Mouse (Mus musculus): ENCODE data around the gene Sec24a. TPM values are rescaled to one million over a fixed set of nuclear protein-coding genes. Genes with fewer than 3 reads are reported as not detected.

Gene Sec24a
- polyA plus RNA-seq, 1 experiment from 2014 or later: 17.7 TPM

DNA sequence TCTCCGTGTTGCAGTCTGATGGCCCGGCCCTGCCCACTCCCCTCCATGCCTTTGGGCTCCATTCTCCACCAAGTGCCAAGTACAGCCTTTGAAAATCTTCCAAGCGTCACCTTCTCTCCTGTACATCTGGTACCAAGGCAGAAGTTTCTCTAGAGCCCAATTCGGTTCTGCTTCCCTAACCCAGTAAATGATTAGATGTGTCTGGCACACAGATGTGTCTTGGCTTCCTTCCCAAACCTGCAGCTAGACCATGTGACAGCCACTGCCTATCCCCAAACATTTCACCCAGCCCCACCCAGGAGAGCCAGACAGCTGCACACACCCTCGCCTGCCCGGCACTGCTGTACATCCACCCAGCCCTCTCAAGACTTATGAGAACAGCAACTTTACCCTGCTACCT lies 104.7 kb downstream of the Sec24a start:
- DNase-seq (ENCODE audit: low spot score): peak; percentile 53
- ATAC-seq (ENCODE audit: low FRiP score): peak; percentile 68
- 62% methylated on average over 6 of the region's 6 CpGs for WGBS

DNA sequence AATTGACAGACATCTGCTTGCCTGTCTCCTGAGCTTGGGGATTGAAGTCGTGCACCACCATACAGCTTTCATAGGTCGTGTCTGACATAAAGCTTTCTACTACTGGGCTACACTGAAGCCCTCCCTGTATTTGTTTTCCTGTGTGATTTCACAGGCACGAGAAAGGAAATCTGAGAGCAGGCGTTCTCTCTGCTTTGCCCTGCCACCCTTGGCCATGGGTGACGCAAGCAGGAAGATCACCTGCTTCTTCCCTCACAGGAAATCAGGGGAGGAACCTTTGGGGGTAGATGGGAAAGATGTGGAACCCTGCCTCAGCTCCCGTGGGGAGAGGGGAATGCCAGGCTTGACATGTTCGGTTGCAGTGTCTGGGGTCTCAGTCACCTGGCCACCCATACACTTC lies 105.1 kb downstream of the Sec24a start:
- Histone ChIP-seq H3K4me1 (replicated peaks; ENCODE audit: control insufficient read depth, insufficient read depth, low read length) (no peaks in the 10 kb centered on the region; the same call in 1 of the 2 replicates), H3K27me3 (ENCODE audit: control insufficient read depth, insufficient read depth, low read length) (no peaks in the 10 kb centered on the region), H3K4me2 (replicated peaks) (no peak overlapping the region), H3K36me3 (replicated peaks; ENCODE audit: control insufficient read depth, insufficient read depth) (no peaks in the 10 kb centered on the region), H3K9ac (no peak overlapping the region), H3K27ac (peak overlapping the region; percentile 61), H3K4me3 (replicated peaks; ENCODE audit: low read length) (no peak overlapping the region), H3K9me3 (ENCODE audit: control insufficient read depth, low read length) (no peaks in the 10 kb centered on the region)
- WGBS: 71% methylated on average over 7 of the region's 7 CpGs
- DNase-seq (ENCODE audit: low spot score) (no peak), ATAC-seq (ENCODE audit: low FRiP score) (no peak)

More for the DNA sequence above, 104.7 kb downstream of the Sec24a start:
- Histone ChIP-seq H3K4me3 (replicated peaks; ENCODE audit: low read length) (no peak overlapping the region), H3K4me2 (replicated peaks) (no peak overlapping the region), H3K27me3 (ENCODE audit: control insufficient read depth, insufficient read depth, low read length) (no peaks in the 10 kb centered on the region), H3K9ac (no peak overlapping the region), H3K4me1 (replicated peaks; ENCODE audit: control insufficient read depth, insufficient read depth, low read length) (no peaks in the 10 kb centered on the region; the same call in 1 of the 2 replicates), H3K27ac (peak overlapping the region; percentile 61), H3K36me3 (replicated peaks; ENCODE audit: control insufficient read depth, insufficient read depth) (no peaks in the 10 kb centered on the region), H3K9me3 (ENCODE audit: control insufficient read depth, low read length) (no peaks in the 10 kb centered on the region)

- WGBS: 90% methylated on average over 10 of the region's 10 CpGs
- Histone ChIP-seq H3K9ac (no peak overlapping the region), H3K4me3 (replicated peaks; ENCODE audit: low read length) (no peak overlapping the region), H3K9me3 (ENCODE audit: control insufficient read depth, low read length) (no peaks in the 10 kb centered on the region), H3K36me3 (replicated peaks; ENCODE audit: control insufficient read depth, insufficient read depth) (no peaks in the 10 kb centered on the region), H3K4me1 (replicated peaks; ENCODE audit: control insufficient read depth, insufficient read depth, low read length) (no peaks in the 10 kb centered on the region; the same call in 1 of the 2 replicates), H3K4me2 (replicated peaks) (no peak overlapping the region), H3K27ac (no peak overlapping the region), H3K27me3 (ENCODE audit: control insufficient read depth, insufficient read depth, low read length) (0 out of 2 replicates have a peak, but pooled peaks cover under 1% of the 10 kb centered on the region)
- DNase-seq (ENCODE audit: low spot score) (no peak), ATAC-seq (ENCODE audit: low FRiP score) (no peak)
Observed at GRCm38 (mm10) chr11:51656798-51657521, 106.5 kb downstream of the Sec24a start.

- no peak overlapping the region for H3K4me2 ChIP-seq (replicated peaks)
- H3K9ac ChIP-seq: no peak overlapping the region
- WGBS: 97% methylated on average over 3 of the region's 3 CpGs
- H3K4me1 ChIP-seq (replicated peaks; ENCODE audit: control insufficient read depth, insufficient read depth, low read length): peaks cover 8% of the 10 kb centered on the region
- no peaks in the 10 kb centered on the region for H3K36me3 ChIP-seq (replicated peaks; ENCODE audit: control insufficient read depth, insufficient read depth)
- no peak for DNase-seq (ENCODE audit: low spot score)
- H3K27me3 ChIP-seq (ENCODE audit: control insufficient read depth, insufficient read depth, low read length): peaks cover 7% of the 10 kb centered on the region; the same call in 1 of the 2 replicates
- no peaks in the 10 kb centered on the region for H3K9me3 ChIP-seq (ENCODE audit: control insufficient read depth, low read length)
- no peak overlapping the region for H3K27ac ChIP-seq
- ATAC-seq (ENCODE audit: low FRiP score): no peak
- no peak overlapping the region for H3K4me3 ChIP-seq (replicated peaks; ENCODE audit: low read length)
Observed at GRCm38 (mm10) chr11:51654891-51655290, 108.5 kb downstream of the Sec24a start.

- Histone ChIP-seq H3K9ac (no peak overlapping the region), H3K27me3 (ENCODE audit: control insufficient read depth, insufficient read depth, low read length) (peaks cover 18% of the 10 kb centered on the region; the same call in 1 of the 2 replicates), H3K4me2 (replicated peaks) (no peak overlapping the region), H3K27ac (no peak overlapping the region), H3K4me1 (replicated peaks; ENCODE audit: control insufficient read depth, insufficient read depth, low read length) (peaks cover 19% of the 10 kb centered on the region), H3K9me3 (ENCODE audit: control insufficient read depth, low read length) (no peaks in the 10 kb centered on the region), H3K36me3 (replicated peaks; ENCODE audit: control insufficient read depth, insufficient read depth) (no peaks in the 10 kb centered on the region), H3K4me3 (replicated peaks; ENCODE audit: low read length) (no peak overlapping the region)
- WGBS: 86% methylated on average over 6 of the region's 6 CpGs
- DNase-seq (ENCODE audit: low spot score): no peak
- no peak for ATAC-seq (ENCODE audit: low FRiP score)
Observed at GRCm38 (mm10) chr11:51653736-51654135, 109.7 kb downstream of the Sec24a start.

GRCm38 (mm10) chr11:51652889-51653418 lies 110.5 kb downstream of the Sec24a start:
- WGBS: 92% methylated on average over 4 of the region's 4 CpGs
- Histone ChIP-seq H3K27ac (no peak overlapping the region), H3K27me3 (ENCODE audit: control insufficient read depth, insufficient read depth, low read length) (peaks cover 18% of the 10 kb centered on the region; the same call in 1 of the 2 replicates), H3K4me3 (replicated peaks; ENCODE audit: low read length) (no peak overlapping the region), H3K4me2 (replicated peaks) (no peak overlapping the region), H3K36me3 (replicated peaks; ENCODE audit: control insufficient read depth, insufficient read depth) (no peaks in the 10 kb centered on the region), H3K9me3 (ENCODE audit: control insufficient read depth, low read length) (no peaks in the 10 kb centered on the region), H3K4me1 (replicated peaks; ENCODE audit: control insufficient read depth, insufficient read depth, low read length) (peaks cover 23% of the 10 kb centered on the region), H3K9ac (no peak overlapping the region)
- DNase-seq (ENCODE audit: low spot score) (no peak), ATAC-seq (ENCODE audit: low FRiP score) (no peak)

- 2% methylated on average over 64 of the region's 70 CpGs for WGBS
- peaks cover 23% of the 10 kb centered on the region for H3K4me1 ChIP-seq (replicated peaks; ENCODE audit: control insufficient read depth, insufficient read depth, low read length)
- peak within 1 kb of the TSS; percentile 14 for H3K27ac ChIP-seq
- no peaks in the 10 kb centered on the region for H3K9me3 ChIP-seq (ENCODE audit: control insufficient read depth, low read length)
- H3K4me2 ChIP-seq (replicated peaks): peak within 1 kb of the TSS; percentile 94
- H3K9ac ChIP-seq: peak within 1 kb of the TSS; percentile 77
- DNase-seq (ENCODE audit: low spot score) (peak; percentile 57), ATAC-seq (ENCODE audit: low FRiP score) (peak; percentile 50)
- peak within 1 kb of the TSS; percentile 67 for H3K4me3 ChIP-seq (replicated peaks; ENCODE audit: low read length)
- peaks cover 18% of the 10 kb centered on the region; the same call in 1 of the 2 replicates for H3K27me3 ChIP-seq (ENCODE audit: control insufficient read depth, insufficient read depth, low read length)
- no peaks in the 10 kb centered on the region for H3K36me3 ChIP-seq (replicated peaks; ENCODE audit: control insufficient read depth, insufficient read depth)
Observed at GRCm38 (mm10) chr11:51650691-51651515, 112.5 kb downstream of the Sec24a start, which contains the start of the genes N4bp3 and D930048N14Rik. Gene N4bp3 (minus strand): TSS chr11:51650842. Gene D930048N14Rik (plus strand): TSS chr11:51650954.

GRCm38 (mm10) chr11:51650261-51650660 lies 113.2 kb downstream of the Sec24a start:
- DNase-seq (ENCODE audit: low spot score) (no peak), ATAC-seq (ENCODE audit: low FRiP score) (peak; percentile 14; the same call in 1 of the 2 replicates)
- peak overlapping the region; percentile 77 for H3K9ac ChIP-seq
- no peaks in the 10 kb centered on the region for H3K9me3 ChIP-seq (ENCODE audit: control insufficient read depth, low read length)
- H3K4me2 ChIP-seq (replicated peaks): peak overlapping the region; percentile 94
- peaks cover 23% of the 10 kb centered on the region for H3K4me1 ChIP-seq (replicated peaks; ENCODE audit: control insufficient read depth, insufficient read depth, low read length)
- H3K27ac ChIP-seq: peak overlapping the region; percentile 14; the same call in 1 of the 2 replicates
- no peaks in the 10 kb centered on the region for H3K36me3 ChIP-seq (replicated peaks; ENCODE audit: control insufficient read depth, insufficient read depth)
- peaks cover 18% of the 10 kb centered on the region; the same call in 1 of the 2 replicates for H3K27me3 ChIP-seq (ENCODE audit: control insufficient read depth, insufficient read depth, low read length)
- WGBS: 0% methylated on average over 27 of the region's 30 CpGs
- H3K4me3 ChIP-seq (replicated peaks; ENCODE audit: low read length): peak overlapping the region; percentile 67

GRCm38 (mm10) chr11:51649889-51650199 lies 113.6 kb downstream of the Sec24a start:
- DNase-seq (ENCODE audit: low spot score) (no peak), ATAC-seq (ENCODE audit: low FRiP score) (no peak)

More at GRCm38 (mm10) chr11:51649889-51650199, 113.6 kb downstream of the Sec24a start:
- H3K36me3 ChIP-seq (replicated peaks; ENCODE audit: control insufficient read depth, insufficient read depth): no peaks in the 10 kb centered on the region
- 4% methylated on average over 7 of the region's 7 CpGs for WGBS
- H3K4me2 ChIP-seq (replicated peaks): peak overlapping the region; percentile 94
- H3K27ac ChIP-seq: peak overlapping the region; percentile 11; the same call in 1 of the 2 replicates
- H3K9me3 ChIP-seq (ENCODE audit: control insufficient read depth, low read length): no peaks in the 10 kb centered on the region
- peak overlapping the region; percentile 67 for H3K4me3 ChIP-seq (replicated peaks; ENCODE audit: low read length)
- peaks cover 18% of the 10 kb centered on the region; the same call in 1 of the 2 replicates for H3K27me3 ChIP-seq (ENCODE audit: control insufficient read depth, insufficient read depth, low read length)
- peaks cover 23% of the 10 kb centered on the region for H3K4me1 ChIP-seq (replicated peaks; ENCODE audit: control insufficient read depth, insufficient read depth, low read length)
- peak overlapping the region; percentile 77 for H3K9ac ChIP-seq

Measured in hindbrain, embryonic 14.5 days (tissue).